Mouse (Mus musculus): ENCODE data around the gene AL607142.1.

DNA sequence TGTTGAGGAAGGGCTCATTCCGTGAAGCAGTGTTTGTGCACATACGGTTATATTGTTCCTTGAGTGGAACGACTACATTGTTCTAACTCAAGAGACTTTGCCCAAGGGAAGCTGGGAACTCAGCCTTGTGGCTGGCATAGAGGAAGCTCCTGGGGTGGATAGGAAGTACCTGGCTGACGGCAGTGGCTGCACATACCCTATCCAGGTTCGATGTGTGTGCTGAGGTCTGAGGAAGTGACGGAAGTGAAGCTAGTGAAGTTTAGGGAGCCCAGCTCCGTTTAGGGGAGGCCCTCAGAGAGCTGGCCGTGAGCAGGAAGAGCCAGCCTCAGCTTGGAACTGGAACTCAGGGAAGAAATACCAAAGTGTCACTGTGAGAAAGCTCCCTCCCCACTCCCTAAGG, 43.0 kb downstream of the AL607142.1 start:
- TF ChIP-seq POLR2A (IDR thresholded peaks at IDR 0.05; ENCODE audit: borderline replicate concordance, insufficient read depth, low read length) (no peak), CTCF (IDR thresholded peaks at IDR 0.05; ENCODE audit: borderline replicate concordance, insufficient read depth, low read depth, low read length) (no peak)
